8 mouse cellular contexts compared by ENCODE assay signal in genomic region chr11:82174794-82175193, GRCm38 (mm10). TPM values are rescaled to one million over a fixed set of nuclear protein-coding genes. Genes with fewer than 3 reads are reported as not detected.
DNase-seq lines count a peak whose midpoint lies in the region; ATAC-seq and TF ChIP-seq lines count a peak whose summit lies in the region.
"Had no signal": no experiment of that assay in that cellular context is flagged by ENCODE, and none has a peak within 500 bp of the region (broad histone marks: within the 10 kb centered on the region; RNA-seq: fewer than 3 reads in every experiment).

No protein-coding gene starts in this region.

- H3K27ac ChIP-seq in limb, embryonic 12.5 days: no peak overlapping the region
- H3K27ac ChIP-seq: limb, embryonic 13.5 days had no signal

- H3K27me3 ChIP-seq in limb, embryonic 12.5 days: peaks cover 14% of the 10 kb centered on the region

- H3K9ac ChIP-seq in limb, embryonic 12.5 days (replicated peaks): no peak overlapping the region
- H3K9ac ChIP-seq: limb, embryonic 13.5 days had no signal

- TF ChIP-seq POLR2A in brain, embryonic 14.5 days (IDR thresholded peaks at IDR 0.05; ENCODE audit: borderline replicate concordance, extremely low read depth, insufficient read depth, insufficient read length, poor library complexity, severe bottlenecking): no peak

- ATAC-seq in frontal cortex, adult (ENCODE audit: low TSS enrichment): peak; percentile 82
- 0 out of 2 replicates have a peak, but pooled peaks have one; percentile 37 for ATAC-seq in limb, embryonic 12.5 days (ENCODE audit: insufficient number of reproducible peaks, insufficient read depth, low FRiP score, low TSS enrichment, low read depth)

- peak; percentile 57 for DNase-seq in 3134 (ENCODE audit: extremely low read depth, insufficient read length, low spot score)
- peak; percentile 60 for DNase-seq in CD4-positive helper T cell, adult 2 months (ENCODE audit: low read depth, low spot score)
- peak; percentile 74 for DNase-seq in brain, embryonic 14.5 days (ENCODE audit: low read depth)
- peak; percentile 84 for DNase-seq in kidney, adult 9 months
- peak; percentile 80 for DNase-seq in retina, embryonic 14.5 days (ENCODE audit: low spot score)

- no peaks in the 10 kb centered on the region for H3K36me3 ChIP-seq in limb, embryonic 12.5 days
- H3K36me3 ChIP-seq: limb, embryonic 13.5 days had no signal

- no peak overlapping the region for H3K4me2 ChIP-seq in limb, embryonic 12.5 days
- H3K4me2 ChIP-seq: limb, embryonic 13.5 days had no signal

- H3K4me3 ChIP-seq in limb, embryonic 12.5 days (replicated peaks): no peak overlapping the region
- H3K4me3 ChIP-seq: limb, embryonic 13.5 days had no signal

- no peaks in the 10 kb centered on the region for H3K9me3 ChIP-seq in limb, embryonic 12.5 days

- 24% methylated on average over 3 of the region's 3 CpGs for WGBS in limb, embryonic 12.5 days

- TF ChIP-seq CTCF in brain, embryonic 14.5 days (IDR thresholded peaks at IDR 0.05; ENCODE audit: borderline replicate concordance, extremely low read depth, insufficient read depth, insufficient read length): peak; percentile 66

- no peaks in the 10 kb centered on the region for H3K4me1 ChIP-seq in limb, embryonic 12.5 days (replicated peaks)
- H3K4me1 ChIP-seq: limb, embryonic 13.5 days had no signal

RNA-seq across cellular contexts. Expression of gene Ccl8, which starts 59.8 kb away (rescaled TPM):
- not detected in 2 replicates for polyA plus RNA-seq in brain, embryonic 14.5 days (2012; rRNA removed)
- not detected in 2 replicates for polyA plus RNA-seq in limb, embryonic 12.5 days (2016; fragmentation: Nextera tagmentation; extraction: Ambion mirVana)
- polyA plus RNA-seq: limb, embryonic 13.5 days had no signal
